Mouse (Mus musculus): ENCODE measurements at regions not wholly inside any gene's neighbourhood (a gene's known extent, or its start where the extent isn't known, plus 50 kb on each side); places are given as distances from the start of the nearest gene placed in this dataset.

DNA sequence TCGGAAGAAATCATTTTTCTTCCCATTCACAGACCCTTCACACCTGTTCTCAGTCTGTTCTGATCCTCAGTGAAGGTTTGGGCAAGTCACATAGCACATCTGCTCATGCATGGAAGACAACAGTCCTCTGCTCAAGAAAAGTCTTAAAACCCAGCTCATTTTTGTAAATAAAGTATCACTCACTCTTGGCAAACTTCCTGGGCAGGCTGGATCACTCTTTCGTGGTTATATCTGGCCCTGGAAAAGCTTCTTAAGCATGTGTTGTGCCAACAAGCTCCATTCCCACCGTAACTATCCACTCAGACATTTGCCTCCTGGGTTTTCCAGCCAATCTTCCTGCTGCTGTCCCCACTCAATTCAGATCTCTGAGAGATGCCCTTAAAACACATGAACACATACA is 103.2 kb upstream of the Cep85l start:
- H3K9me3 ChIP-seq (replicated peaks; ENCODE audit: control insufficient read depth, low read length): no peaks in the 10 kb centered on the region
- no peaks in the 10 kb centered on the region for H3K4me1 ChIP-seq (ENCODE audit: control insufficient read depth, low read depth, low read length)
- no peak for ATAC-seq (ENCODE audit: low read depth)
- no peak overlapping the region for H3K4me3 ChIP-seq (ENCODE audit: low read depth, low read length)
- H3K27ac ChIP-seq (ENCODE audit: low read length): no peak overlapping the region
- no peak overlapping the region for H3K9ac ChIP-seq (ENCODE audit: low read depth, low read length)
- no peaks in the 10 kb centered on the region for H3K36me3 ChIP-seq (ENCODE audit: control insufficient read depth, insufficient read depth)
- WGBS (ENCODE audit: insufficient replicate concordance): 46% methylated on average over 3 of the region's 3 CpGs
- H3K27me3 ChIP-seq (ENCODE audit: control insufficient read depth, insufficient read depth, low read depth, low read length): no peaks in the 10 kb centered on the region
- no peak overlapping the region for H3K4me2 ChIP-seq (ENCODE audit: low read depth, low read length)

GRCm38 (mm10) chr10:53470200-53470599 is 90.5 kb upstream of the Cep85l start:
- Histone ChIP-seq H3K27me3 (ENCODE audit: control insufficient read depth, insufficient read depth, low read depth, low read length) (no peaks in the 10 kb centered on the region), H3K4me3 (ENCODE audit: low read depth, low read length) (no peak overlapping the region), H3K9me3 (replicated peaks; ENCODE audit: control insufficient read depth, low read length) (peaks cover 2% of the 10 kb centered on the region; the same call in 1 of the 2 replicates), H3K4me2 (ENCODE audit: low read depth, low read length) (no peak overlapping the region), H3K9ac (ENCODE audit: low read depth, low read length) (no peak overlapping the region), H3K36me3 (ENCODE audit: control insufficient read depth, insufficient read depth) (no peaks in the 10 kb centered on the region), H3K27ac (ENCODE audit: low read length) (no peak overlapping the region), H3K4me1 (ENCODE audit: control insufficient read depth, low read depth, low read length) (no peaks in the 10 kb centered on the region)
- no peak for ATAC-seq (ENCODE audit: low read depth)
- WGBS (ENCODE audit: insufficient replicate concordance): 54% methylated on average over 3 of the region's 3 CpGs

DNA sequence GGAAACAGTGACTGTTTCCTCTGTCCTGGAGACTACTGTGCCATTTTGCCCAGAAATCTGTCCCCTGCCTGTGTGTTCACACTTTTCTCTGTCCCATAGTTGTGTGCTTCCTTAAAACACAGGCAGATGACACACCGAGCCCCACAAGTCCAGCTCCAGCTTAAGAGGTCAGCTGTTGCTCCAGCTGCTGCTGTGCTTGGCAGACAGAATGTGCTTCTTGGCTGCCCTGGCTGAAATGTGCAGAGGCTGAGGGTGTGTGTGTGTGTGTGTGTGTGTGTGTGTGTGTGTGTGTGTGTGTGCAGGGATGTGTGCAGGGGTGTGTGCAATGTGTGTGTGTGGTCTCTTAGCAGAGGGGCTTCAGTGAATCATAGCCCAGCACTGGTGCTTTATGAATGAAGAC is 89.9 kb upstream of the Cep85l start:
- no peak for ATAC-seq (ENCODE audit: low read depth)
- H3K27ac ChIP-seq (ENCODE audit: low read length): no peak overlapping the region

DNA sequence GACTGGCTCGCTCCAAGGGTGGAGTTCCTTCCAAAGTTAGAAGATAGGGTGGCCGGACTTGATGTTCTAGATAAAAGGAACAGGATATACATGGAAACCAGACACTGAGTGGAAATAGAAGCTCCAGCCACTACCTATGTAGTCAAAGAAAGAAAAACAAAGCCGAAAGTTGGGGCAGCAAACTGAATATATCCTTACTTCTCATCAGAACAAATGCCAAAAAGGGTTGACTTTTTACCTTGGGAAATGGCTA is 88.5 kb upstream of the Cep85l start:
- WGBS (ENCODE audit: insufficient replicate concordance): 62% methylated on average over 3 of the region's 3 CpGs
- Histone ChIP-seq H3K27me3 (ENCODE audit: control insufficient read depth, insufficient read depth, low read depth, low read length) (no peaks in the 10 kb centered on the region), H3K4me3 (ENCODE audit: low read depth, low read length) (no peak overlapping the region), H3K9me3 (replicated peaks; ENCODE audit: control insufficient read depth, low read length) (peaks cover 2% of the 10 kb centered on the region; the same call in 1 of the 2 replicates), H3K27ac (ENCODE audit: low read length) (no peak overlapping the region), H3K9ac (ENCODE audit: low read depth, low read length) (no peak overlapping the region), H3K36me3 (ENCODE audit: control insufficient read depth, insufficient read depth) (no peaks in the 10 kb centered on the region), H3K4me1 (ENCODE audit: control insufficient read depth, low read depth, low read length) (no peaks in the 10 kb centered on the region), H3K4me2 (ENCODE audit: low read depth, low read length) (no peak overlapping the region)
- ATAC-seq (ENCODE audit: low read depth): no peak

More for the DNA sequence above, 89.9 kb upstream of the Cep85l start:
- Histone ChIP-seq H3K36me3 (ENCODE audit: control insufficient read depth, insufficient read depth) (no peaks in the 10 kb centered on the region), H3K4me2 (ENCODE audit: low read depth, low read length) (no peak overlapping the region), H3K27me3 (ENCODE audit: control insufficient read depth, insufficient read depth, low read depth, low read length) (no peaks in the 10 kb centered on the region), H3K9ac (ENCODE audit: low read depth, low read length) (no peak overlapping the region), H3K9me3 (replicated peaks; ENCODE audit: control insufficient read depth, low read length) (peaks cover 2% of the 10 kb centered on the region; the same call in 1 of the 2 replicates), H3K4me3 (ENCODE audit: low read depth, low read length) (no peak overlapping the region), H3K4me1 (ENCODE audit: control insufficient read depth, low read depth, low read length) (no peaks in the 10 kb centered on the region)
- 44% methylated on average over 1 of the region's 1 CpGs for WGBS (ENCODE audit: insufficient replicate concordance)

DNA sequence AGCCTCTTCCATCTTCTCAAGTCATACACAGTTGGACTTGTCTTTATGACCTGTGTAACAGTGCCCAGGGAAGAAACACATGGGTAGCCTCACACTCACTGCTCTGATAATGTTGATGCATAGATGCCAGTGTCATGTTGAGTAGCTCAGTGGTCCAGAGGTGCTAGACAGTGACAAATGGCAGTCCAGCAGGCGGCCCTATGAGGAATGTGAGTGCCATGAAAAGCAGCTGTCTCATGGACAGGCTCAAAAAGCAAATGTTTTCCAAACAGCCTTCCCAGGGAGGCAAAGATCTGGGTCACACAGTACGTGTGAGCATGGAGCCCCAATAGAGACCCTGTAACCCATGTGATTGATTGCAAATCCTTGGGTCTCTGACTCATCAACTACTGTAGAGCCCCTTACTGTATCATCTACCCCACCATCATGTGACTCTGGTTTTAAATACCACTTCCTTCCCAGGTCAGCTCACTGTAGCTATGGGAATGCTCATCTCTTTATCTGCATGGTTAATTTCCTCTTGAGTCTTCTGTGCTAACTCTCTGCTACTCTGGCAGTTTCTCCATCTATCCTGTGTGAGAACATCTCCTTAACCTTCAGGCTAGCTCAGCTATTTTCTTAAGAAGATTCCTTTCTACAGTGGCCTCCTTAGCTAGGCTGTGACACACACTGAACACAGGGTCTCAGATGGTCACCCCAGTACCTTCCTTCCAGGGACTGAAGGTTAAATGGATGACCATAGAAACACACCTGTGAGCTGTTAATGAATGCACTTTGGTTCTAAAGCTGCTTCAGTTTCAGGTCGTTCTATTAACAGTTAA is 87.9 kb upstream of the Cep85l start:
- Histone ChIP-seq H3K4me2 (ENCODE audit: low read depth, low read length) (no peak overlapping the region), H3K4me1 (ENCODE audit: control insufficient read depth, low read depth, low read length) (no peaks in the 10 kb centered on the region), H3K27me3 (ENCODE audit: control insufficient read depth, insufficient read depth, low read depth, low read length) (no peaks in the 10 kb centered on the region), H3K4me3 (ENCODE audit: low read depth, low read length) (no peak overlapping the region), H3K36me3 (ENCODE audit: control insufficient read depth, insufficient read depth) (no peaks in the 10 kb centered on the region), H3K9me3 (replicated peaks; ENCODE audit: control insufficient read depth, low read length) (peaks cover 2% of the 10 kb centered on the region; the same call in 1 of the 2 replicates), H3K27ac (ENCODE audit: low read length) (no peak overlapping the region), H3K9ac (ENCODE audit: low read depth, low read length) (no peak overlapping the region)
- WGBS (ENCODE audit: insufficient replicate concordance): 46% methylated on average over 3 of the region's 3 CpGs
- no peak for ATAC-seq (ENCODE audit: low read depth)

DNA sequence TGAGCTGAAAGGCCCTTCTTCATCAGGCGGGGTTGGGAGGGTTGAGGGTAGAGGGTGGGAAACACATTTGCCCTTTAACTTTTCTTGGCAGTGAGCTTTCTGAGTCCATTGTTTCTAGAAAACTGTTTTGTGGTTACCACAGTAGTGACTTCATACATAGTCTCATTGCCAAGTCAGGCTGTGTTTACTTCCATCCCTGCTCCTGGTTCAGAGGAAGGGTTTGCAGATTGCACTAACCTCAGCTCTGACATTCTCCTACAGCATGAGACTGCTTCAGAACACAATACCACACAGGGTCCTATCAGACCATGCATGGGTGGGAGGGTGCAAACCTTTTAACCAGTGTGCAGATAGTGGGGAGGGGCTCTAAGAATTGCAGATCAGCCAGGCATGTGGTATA is 87.1 kb upstream of the Cep85l start:
- Histone ChIP-seq H3K9ac (ENCODE audit: low read depth, low read length) (no peak overlapping the region), H3K27me3 (ENCODE audit: control insufficient read depth, insufficient read depth, low read depth, low read length) (no peaks in the 10 kb centered on the region), H3K4me1 (ENCODE audit: control insufficient read depth, low read depth, low read length) (no peaks in the 10 kb centered on the region), H3K9me3 (replicated peaks; ENCODE audit: control insufficient read depth, low read length) (no peaks in the 10 kb centered on the region), H3K4me3 (ENCODE audit: low read depth, low read length) (no peak overlapping the region), H3K4me2 (ENCODE audit: low read depth, low read length) (no peak overlapping the region), H3K36me3 (ENCODE audit: control insufficient read depth, insufficient read depth) (no peaks in the 10 kb centered on the region), H3K27ac (ENCODE audit: low read length) (no peak overlapping the region)
- ATAC-seq (ENCODE audit: low read depth): no peak
- WGBS (ENCODE audit: insufficient replicate concordance): 50% methylated on average over 1 of the region's 1 CpGs

- Histone ChIP-seq H3K4me3 (ENCODE audit: low read depth, low read length) (no peak overlapping the region), H3K27me3 (ENCODE audit: control insufficient read depth, insufficient read depth, low read depth, low read length) (no peaks in the 10 kb centered on the region), H3K9ac (ENCODE audit: low read depth, low read length) (no peak overlapping the region), H3K4me2 (ENCODE audit: low read depth, low read length) (no peak overlapping the region), H3K27ac (ENCODE audit: low read length) (no peak overlapping the region), H3K9me3 (replicated peaks; ENCODE audit: control insufficient read depth, low read length) (no peaks in the 10 kb centered on the region), H3K4me1 (ENCODE audit: control insufficient read depth, low read depth, low read length) (peaks cover 1% of the 10 kb centered on the region), H3K36me3 (ENCODE audit: control insufficient read depth, insufficient read depth) (no peaks in the 10 kb centered on the region)
- WGBS (ENCODE audit: insufficient replicate concordance): 64% methylated on average over 6 of the region's 6 CpGs
- ATAC-seq (ENCODE audit: low read depth): no peak
These were observed 86.5 kb upstream of the Cep85l start for GRCm38 (mm10) chr10:53466261-53466660.

DNA sequence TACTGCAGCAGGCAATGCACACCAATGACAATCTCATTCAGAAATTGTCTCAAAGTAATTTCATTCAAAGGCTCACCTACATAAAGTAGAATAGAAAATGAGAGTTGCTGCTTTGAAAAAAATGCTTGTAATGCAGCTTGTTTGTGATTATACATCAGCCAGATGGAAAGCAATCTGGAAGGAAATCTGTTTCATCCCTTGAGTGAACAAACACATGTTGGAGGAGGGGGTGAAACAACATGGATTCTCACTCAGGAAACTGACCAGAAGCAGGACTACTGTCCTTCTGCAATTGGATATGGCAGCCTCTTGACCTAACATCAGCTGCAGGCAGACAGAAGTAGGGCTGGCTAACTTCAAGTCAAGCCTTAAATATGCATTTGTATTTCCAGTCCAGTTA is 84.8 kb upstream of the Cep85l start:
- Histone ChIP-seq H3K9me3 (replicated peaks; ENCODE audit: control insufficient read depth, low read length) (no peaks in the 10 kb centered on the region), H3K27ac (ENCODE audit: low read length) (no peak overlapping the region), H3K27me3 (ENCODE audit: control insufficient read depth, insufficient read depth, low read depth, low read length) (no peaks in the 10 kb centered on the region), H3K4me1 (ENCODE audit: control insufficient read depth, low read depth, low read length) (peaks cover 3% of the 10 kb centered on the region), H3K4me3 (ENCODE audit: low read depth, low read length) (no peak overlapping the region), H3K9ac (ENCODE audit: low read depth, low read length) (no peak overlapping the region), H3K36me3 (ENCODE audit: control insufficient read depth, insufficient read depth) (no peaks in the 10 kb centered on the region), H3K4me2 (ENCODE audit: low read depth, low read length) (no peak overlapping the region)
- no peak for ATAC-seq (ENCODE audit: low read depth)

DNA sequence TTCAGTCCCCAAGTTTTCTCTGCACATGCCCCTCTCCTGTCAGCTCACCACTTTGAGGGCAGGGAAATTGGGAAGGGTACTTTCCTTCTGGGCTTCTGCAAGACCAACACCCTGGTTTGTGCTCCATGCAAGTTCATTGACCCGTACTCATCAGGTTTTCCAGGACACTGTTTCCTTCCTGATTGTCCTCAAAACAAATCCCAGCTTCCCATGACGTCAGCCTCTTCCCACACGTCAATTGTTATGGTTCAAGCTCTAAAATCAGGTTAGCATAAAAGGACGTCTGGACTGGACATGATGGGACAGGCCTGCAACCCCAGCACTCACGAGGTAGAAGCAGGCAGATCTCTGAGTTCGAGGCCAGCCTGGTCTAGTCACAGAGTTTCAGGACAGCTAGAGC is 84.3 kb upstream of the Cep85l start:
- no peak overlapping the region for H3K27ac ChIP-seq (ENCODE audit: low read length)
- peaks cover 3% of the 10 kb centered on the region for H3K4me1 ChIP-seq (ENCODE audit: control insufficient read depth, low read depth, low read length)
- no peak overlapping the region for H3K4me2 ChIP-seq (ENCODE audit: low read depth, low read length)
- H3K9ac ChIP-seq (ENCODE audit: low read depth, low read length): no peak overlapping the region
- H3K9me3 ChIP-seq (replicated peaks; ENCODE audit: control insufficient read depth, low read length): no peaks in the 10 kb centered on the region
- H3K4me3 ChIP-seq (ENCODE audit: low read depth, low read length): no peak overlapping the region
- no peak for ATAC-seq (ENCODE audit: low read depth)
- H3K36me3 ChIP-seq (ENCODE audit: control insufficient read depth, insufficient read depth): no peaks in the 10 kb centered on the region
- 49% methylated on average over 6 of the region's 6 CpGs for WGBS (ENCODE audit: insufficient replicate concordance)
- H3K27me3 ChIP-seq (ENCODE audit: control insufficient read depth, insufficient read depth, low read depth, low read length): no peaks in the 10 kb centered on the region
